Mouse (Mus musculus) liver, adult 2 months (tissue): Measurements from ENCODE around the gene Agtrap.

ENCODE experiments used
- CTCF ChIP-seq: fragments of 200-500 bp; IDR thresholded peaks from 2 replicates; pipeline ENCODE4 v1.5.1; 2011; ENCODE audit warnings: low read depth, low read length, control low read depth
- POLR2A ChIP-seq: fragments of 200-500 bp; IDR thresholded peaks from 2 replicates; pipeline ENCODE4 v1.6.1; 2011; ENCODE audit warnings: low read length, control low read depth; ENCODE audit not compliant: insufficient read depth; ENCODE audit errors: extremely low read depth

- TF ChIP-seq CTCF (no peak), POLR2A (no peak)
Measured at GRCm38 (mm10) chr4:148046450-148047031, 41.3 kb downstream of the Agtrap start.
